Mouse (Mus musculus) kidney, adult 11 months (tissue): Measurements from ENCODE around the gene Pcdh7.

Experiments
- DNase-seq: peaks from one replicate; pipeline ENCODE4 v3.0.0; 2022

Gene Pcdh7

GRCm38 (mm10) chr5:57755791-57756190 lies 38.0 kb downstream of the Pcdh7 start:
- no peak for DNase-seq

DNA sequence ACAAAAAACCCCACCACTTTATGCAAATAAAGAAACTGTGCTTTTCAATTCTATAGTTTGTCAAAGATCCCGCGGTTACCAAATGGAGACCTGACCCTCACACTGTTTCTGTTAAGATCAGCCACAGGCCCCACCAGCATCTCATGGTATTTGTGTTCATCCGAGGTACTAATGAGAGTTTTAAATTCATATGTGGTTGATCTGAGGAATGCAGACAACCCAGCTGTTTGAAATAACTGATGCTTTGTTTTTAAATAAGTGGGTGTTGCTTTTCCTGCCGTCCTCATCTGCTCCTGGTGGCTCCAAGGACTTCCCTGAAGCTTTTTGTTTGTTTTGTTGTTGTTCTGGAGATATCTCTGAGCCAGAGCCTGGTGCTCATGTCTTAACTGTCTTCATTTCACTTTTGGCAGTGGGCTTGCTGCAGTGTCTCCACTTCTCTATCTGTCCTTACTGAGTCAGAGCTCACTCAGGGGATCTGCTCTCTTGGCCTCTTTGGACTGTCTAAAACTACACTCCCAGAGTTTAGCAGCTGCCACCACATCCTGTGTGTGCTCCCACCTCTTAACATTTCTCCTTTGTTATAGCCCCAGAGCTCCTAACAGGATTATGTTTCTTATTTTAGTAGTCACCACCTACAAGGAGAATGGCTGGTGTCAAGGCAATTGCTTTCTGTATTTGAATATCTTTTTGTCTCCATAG lies 39.1 kb downstream of the Pcdh7 start:
- DNase-seq, result no peak

GRCm38 (mm10) chr5:57757436-57757898 lies 39.7 kb downstream of the Pcdh7 start:
- DNase-seq, result no peak

DNA sequence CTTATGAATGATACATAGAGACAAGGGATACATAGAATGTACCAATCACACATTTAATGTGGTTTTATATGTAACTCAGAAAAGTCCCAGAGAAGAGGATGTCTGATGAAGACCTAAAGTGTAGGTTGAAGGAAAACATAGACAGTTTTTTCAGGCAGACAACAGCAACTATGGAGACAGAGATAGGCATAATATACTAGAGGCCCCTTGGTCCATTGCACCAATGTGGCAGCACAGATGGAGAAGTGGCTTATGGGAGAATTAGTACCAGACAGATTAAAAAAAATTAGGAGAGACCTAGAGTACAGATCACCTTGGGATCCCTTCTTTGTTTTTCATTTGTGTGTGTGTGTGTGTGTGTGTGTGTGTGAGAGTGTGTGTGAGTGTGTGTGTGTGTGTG lies 41.2 kb downstream of the Pcdh7 start:
- no peak for DNase-seq

DNA sequence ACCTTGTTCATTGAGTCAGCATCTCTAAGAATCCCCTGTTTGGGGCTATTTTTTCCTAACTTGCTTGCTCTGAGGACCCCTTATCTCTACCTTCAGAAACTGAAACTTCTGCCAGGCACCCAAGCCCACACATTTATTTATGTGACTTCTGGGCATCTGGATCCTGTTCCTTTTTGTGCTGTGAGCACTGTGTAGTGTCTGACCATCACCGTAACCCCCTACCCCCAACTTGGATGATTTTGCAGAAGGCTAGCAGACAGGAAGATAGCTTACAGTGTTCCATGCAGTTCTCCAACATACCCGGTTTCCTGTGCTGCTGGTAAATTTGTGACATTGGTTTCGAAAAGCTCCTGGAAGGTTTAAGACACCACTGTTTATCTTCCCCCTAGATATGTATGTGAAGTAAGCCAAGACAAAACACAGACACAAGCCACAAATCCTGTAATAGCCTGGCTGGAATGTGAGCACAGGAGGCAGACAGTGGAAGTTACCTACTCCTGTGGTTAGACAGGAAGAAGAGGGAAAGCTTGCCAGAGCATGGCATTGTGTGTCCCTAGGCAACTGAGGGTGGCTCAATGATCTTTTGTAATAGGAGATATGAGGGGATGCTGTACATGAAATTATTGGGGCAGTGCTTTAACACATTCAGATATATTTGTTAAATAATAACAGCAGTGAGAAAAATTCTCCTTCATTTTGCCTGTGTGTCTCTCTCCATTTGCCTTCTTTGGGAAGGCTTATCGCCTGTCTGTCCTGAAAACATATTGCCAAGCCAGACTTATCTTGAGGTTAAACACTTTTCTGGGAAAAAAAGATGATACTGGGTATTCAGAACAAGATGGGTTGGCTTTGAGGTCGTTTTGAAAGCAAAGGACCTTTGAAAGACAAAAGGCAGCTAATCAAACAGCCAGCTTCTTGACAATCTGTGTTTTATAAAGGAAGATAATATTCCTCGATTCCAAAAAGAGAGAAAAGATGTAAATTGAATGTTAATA lies 42.6 kb downstream of the Pcdh7 start:
- DNase-seq, result no peak

GRCm38 (mm10) chr5:57765356-57765755 lies 47.6 kb downstream of the Pcdh7 start:
- DNase-seq, result no peak

GRCm38 (mm10) chr5:57767346-57767745 lies 49.6 kb downstream of the Pcdh7 start:
- no peak for DNase-seq

DNA sequence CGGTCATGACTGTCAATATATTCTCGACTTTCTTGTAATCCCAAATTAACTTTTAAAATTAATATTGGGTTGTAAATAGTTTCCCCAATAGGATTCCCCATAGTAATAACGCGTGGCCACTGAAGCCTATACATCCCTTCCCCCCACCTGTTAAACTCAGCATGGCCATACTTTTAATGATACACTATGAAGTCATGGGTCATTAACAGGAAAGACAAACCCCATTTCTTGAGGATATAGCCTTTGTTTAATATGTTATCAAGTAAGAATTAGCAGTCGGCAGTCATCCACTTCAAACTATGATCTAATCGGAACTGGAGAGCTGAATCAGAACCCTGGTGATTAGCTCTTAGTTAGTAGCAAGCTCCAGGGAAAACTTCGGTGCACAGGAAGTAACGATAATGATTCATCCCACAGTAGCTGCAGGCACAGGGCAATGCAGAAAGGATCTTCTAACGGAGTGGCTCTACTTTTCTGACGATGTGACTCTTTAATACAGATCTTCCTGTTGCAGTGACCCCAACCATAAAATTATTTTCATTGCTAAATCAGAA lies 50.8 kb downstream of the Pcdh7 start:
- DNase-seq, result no peak

- no peak for DNase-seq
Observed at GRCm38 (mm10) chr5:57769644-57770043, 51.9 kb downstream of the Pcdh7 start.

DNA sequence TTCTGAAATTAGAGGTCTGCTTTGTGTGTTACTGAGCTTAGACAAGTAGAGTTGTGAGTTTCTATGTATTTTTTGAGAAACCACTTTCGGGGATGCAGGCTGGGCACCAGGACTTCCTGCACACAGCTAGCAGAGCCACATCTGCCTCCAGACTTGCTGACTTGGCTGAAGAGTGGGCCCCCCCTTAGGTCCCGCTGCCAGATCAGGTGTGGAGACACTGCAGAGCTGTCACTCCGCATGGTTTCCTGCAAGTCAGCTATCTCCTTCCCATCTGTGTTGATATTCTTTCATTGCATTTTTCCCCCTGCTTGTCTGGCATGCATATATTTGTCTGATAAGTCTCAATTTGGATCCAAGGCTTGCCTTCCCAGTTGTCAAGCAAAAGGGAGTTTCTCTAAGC lies 52.6 kb downstream of the Pcdh7 start:
- DNase-seq, result no peak

DNA sequence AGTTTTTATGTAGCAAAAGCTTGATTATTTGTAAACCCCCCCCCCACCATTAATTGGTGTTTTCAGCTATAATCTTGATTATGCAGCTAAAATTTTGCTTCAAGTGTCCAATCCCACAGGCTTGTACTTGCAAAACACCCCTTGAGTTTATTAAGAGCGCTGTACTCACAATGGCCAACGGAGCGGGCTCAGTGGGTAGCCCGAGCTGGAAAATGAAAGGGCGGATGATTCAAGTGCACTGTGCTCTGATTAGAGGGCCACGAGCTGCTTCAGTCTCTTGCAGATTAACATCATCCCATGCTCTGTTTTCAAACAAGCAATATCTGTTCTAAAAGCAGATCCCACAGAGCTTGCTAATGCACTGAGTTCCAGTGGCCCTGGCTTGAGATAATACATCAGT lies 53.4 kb downstream of the Pcdh7 start:
- no peak for DNase-seq

- DNase-seq, result no peak
Observed at GRCm38 (mm10) chr5:57772711-57773110, 54.9 kb downstream of the Pcdh7 start.

DNA sequence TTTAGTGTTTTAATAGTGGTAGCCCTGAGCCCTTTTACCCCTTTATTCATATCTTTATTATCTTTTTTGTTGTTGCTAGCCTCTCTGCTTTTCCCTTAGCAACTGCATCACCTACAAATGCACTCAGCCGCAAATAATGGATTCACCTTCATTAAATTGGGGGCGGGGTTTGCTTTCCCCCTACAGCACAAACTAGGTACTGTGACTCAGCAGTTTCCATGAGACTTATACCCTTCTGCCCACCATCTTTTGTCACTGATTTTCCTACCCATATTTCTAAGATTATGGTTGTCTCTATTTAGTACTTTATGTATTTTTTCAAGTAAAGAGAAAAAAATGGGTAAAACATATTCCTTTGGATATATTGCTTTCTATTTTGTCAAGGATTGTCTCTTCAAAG lies 56.7 kb downstream of the Pcdh7 start:
- no peak for DNase-seq

- DNase-seq, result no peak
Observed at GRCm38 (mm10) chr5:57778093-57778492, 60.3 kb downstream of the Pcdh7 start.

- DNase-seq, result no peak
Observed at GRCm38 (mm10) chr5:57779951-57780350, 62.2 kb downstream of the Pcdh7 start.

GRCm38 (mm10) chr5:57780574-57780973 lies 62.8 kb downstream of the Pcdh7 start:
- DNase-seq, result no peak

GRCm38 (mm10) chr5:57781950-57782349 lies 64.2 kb downstream of the Pcdh7 start:
- no peak for DNase-seq

DNA sequence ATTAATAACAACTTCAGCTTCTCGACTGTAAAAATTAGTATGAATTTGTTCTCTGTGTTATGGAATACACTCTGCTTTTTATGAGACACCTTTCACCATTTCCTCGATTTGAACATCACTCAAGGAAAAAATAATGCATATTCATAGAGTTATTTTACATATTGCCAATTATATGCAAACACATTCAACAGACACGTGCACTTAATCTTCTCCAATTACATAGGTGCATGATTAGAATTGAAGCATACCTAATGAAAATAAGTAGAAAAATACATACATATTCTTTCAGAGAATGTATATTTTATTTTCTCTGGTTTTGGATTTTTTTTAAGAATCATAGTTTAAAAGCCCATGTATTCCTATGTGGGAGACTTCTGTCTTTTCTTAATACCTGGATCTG lies 64.8 kb downstream of the Pcdh7 start:
- DNase-seq, result no peak

DNA sequence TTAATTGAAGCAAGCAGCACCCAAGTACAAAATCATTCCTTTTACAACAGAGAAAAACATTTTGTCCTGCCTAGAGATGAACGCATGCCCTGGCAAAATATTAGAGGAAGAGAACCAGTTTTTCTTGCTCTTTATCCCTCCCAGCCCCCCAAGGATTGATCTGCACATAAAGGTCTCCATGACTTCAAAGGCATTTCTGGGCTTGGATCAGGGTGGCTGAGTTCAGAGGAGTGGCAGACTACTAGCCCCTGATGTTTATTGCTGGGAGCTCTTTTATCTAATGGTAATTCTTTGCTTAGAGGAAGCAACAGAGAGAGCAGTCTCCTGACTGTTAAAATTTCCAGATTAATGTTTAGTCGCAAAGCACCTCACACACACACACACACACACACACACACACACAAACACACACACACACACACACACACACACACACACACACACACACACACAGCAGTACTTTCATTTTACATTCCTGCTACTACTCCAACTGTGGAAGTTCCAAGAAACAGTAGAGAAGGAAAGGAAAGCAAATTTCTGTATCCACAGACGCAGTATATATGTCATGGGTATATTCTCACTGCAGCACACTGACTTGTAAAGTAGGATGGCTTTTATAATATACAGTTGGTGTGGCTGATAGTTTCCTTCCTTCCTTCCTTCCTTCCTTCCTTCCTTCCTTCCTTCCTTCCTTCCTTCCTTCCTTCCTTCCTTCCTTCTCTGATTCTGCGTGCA lies 71.2 kb downstream of the Pcdh7 start:
- DNase-seq, result no peak

DNA sequence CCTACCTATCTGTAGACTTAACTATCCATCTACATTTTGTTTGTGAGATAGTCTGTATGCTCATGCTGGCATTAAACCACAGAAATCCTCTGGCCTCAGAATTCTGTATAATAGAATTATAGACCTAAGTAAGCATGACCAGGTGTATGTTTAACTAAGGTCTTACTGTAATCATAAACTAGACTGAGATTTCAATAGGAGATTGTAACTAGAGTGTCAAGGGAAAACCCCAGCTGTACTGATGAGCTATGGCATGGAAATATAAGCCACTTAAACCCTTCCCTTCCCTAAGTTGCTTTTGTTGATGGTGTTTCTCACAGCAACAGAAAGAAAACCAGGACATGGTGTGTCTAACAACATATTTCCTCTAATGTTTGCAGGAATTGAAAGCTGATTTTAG lies 78.6 kb downstream of the Pcdh7 start:
- DNase-seq, result no peak

DNA sequence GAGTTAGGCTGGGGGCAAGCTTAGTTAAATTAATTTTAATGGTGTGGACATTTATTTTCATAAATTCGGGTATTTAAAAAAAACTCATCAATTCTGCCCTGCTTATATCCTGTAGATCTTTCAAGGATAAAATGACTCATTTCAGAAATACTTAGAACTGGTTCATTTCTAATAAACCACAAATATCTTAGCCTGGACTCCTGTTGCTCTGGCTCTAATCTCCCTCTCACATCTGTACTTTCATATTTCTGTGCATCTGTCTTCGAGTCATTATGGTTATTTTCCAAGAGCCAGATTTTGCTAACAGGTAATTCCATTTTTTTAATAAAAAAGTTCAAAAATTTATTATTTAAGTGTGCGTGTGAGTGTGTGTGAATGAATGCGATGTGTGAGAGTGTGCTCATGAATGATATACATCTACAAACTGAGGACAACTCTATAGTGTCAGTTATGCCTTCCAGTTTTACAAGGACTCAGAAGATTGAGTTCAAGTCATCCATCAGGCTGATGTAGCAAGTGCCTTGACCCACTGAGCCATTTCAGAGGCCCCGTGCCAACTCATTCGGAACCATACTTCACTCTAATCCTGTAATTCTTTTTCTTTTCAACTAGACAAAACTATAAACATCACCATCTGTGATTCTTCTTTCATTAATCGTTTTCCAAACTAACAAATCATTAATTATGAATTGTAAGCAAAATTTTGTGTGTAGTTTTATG lies 80.3 kb downstream of the Pcdh7 start:
- no peak for DNase-seq

DNA sequence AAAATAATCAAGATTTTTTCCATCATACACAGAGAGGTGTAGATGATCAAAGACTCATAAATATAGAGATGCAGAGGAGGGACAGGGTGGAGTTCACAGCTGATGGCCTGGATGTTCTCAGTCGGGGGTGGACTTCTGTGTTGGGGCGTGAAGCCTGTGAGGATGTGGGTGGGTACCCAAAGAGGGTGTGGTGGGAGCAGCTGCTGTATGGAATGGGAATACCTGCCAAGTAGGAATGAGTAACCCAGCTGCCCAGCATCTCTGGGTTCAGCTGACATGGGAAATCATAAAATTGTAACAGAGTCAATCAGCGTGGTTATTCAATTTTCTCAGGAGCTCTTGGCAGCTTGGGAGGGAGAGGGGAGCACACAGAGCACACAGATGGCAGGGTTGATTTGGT lies 85.3 kb downstream of the Pcdh7 start:
- no peak for DNase-seq
